Comparison of ENCODE assay signal across 18 mouse cellular contexts in the genomic region with DNA sequence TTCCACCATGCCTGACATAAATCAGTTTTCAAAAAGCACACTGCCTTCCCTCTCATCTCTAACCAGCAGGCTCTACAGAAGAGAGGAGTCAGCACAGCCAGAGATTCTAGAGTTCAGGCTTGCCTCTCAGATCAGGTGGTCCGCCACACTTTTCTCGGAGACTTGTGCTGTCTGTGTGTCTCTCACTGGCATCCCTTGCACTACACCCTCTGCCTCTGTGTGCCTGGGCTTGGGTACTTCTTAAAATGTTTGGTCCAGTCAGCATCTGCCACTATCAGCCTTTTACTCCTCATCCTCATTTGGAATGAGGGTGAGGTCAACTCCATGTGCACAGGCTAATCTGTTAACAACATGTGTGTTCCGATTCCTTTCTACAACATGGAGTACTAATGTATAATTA.
"Had no signal": no experiment of that assay in that cellular context is flagged by ENCODE, and none has a peak within 500 bp of the region (broad histone marks: within the 10 kb centered on the region; RNA-seq: fewer than 3 reads in every experiment).

No protein-coding gene starts in this region.

- H3K27me3 ChIP-seq: limb, embryonic 12.5 days; limb, embryonic 15.5 days; midbrain, embryonic 15.5 days; neural tube, embryonic 13.5 days; stomach, embryonic 15.5 days had no signal

- H3K4me1 ChIP-seq: limb, embryonic 12.5 days; limb, embryonic 15.5 days; midbrain, embryonic 15.5 days; stomach, embryonic 15.5 days had no signal

- ATAC-seq: liver, postnatal 0 days; lung, postnatal 0 days; midbrain, embryonic 15.5 days had no signal

- H3K4me2 ChIP-seq: limb, embryonic 12.5 days; limb, embryonic 15.5 days; liver, embryonic 11.5 days; lung, embryonic 14.5 days; midbrain, embryonic 15.5 days; neural tube, embryonic 13.5 days; stomach, embryonic 15.5 days had no signal

- DNase-seq: kidney, postnatal 25 days; left cerebral cortex, postnatal 4 days; liver, postnatal 0 days; lung, embryonic 14.5 days; retina, postnatal 1 day; spleen, adult 18-20 months; thymus, postnatal 25 days had no signal

- H3K4me3 ChIP-seq: limb, embryonic 12.5 days; limb, embryonic 15.5 days; midbrain, embryonic 15.5 days; myocyte; neural tube, embryonic 13.5 days; stomach, embryonic 15.5 days had no signal

- H3K36me3 ChIP-seq: limb, embryonic 12.5 days; limb, embryonic 15.5 days; midbrain, embryonic 15.5 days; neural tube, embryonic 13.5 days; stomach, embryonic 15.5 days had no signal

- H3K27ac ChIP-seq: kidney, postnatal 0 days; limb, embryonic 12.5 days; limb, embryonic 15.5 days; liver, embryonic 14.5 days; macrophage; midbrain, embryonic 15.5 days; neural tube, embryonic 13.5 days; stomach, embryonic 15.5 days had no signal

- H3K9ac ChIP-seq: limb, embryonic 12.5 days; limb, embryonic 15.5 days; liver, embryonic 14.5 days; liver, postnatal 0 days; lung, embryonic 14.5 days; midbrain, embryonic 15.5 days; neural tube, embryonic 13.5 days; stomach, embryonic 15.5 days had no signal

- H3K9me3 ChIP-seq: limb, embryonic 12.5 days; limb, embryonic 15.5 days; midbrain, embryonic 15.5 days; neural tube, embryonic 13.5 days; stomach, embryonic 15.5 days had no signal
